Mouse (Mus musculus) CD4-positive, CD25-positive, alpha-beta regulatory T cell, adult 2 months (primary cell): ENCODE measurements around the gene Pxn.

Source experiments
- DNase-seq: peaks from one replicate; pipeline ENCODE4 v3.0.0-alpha.2; 2012; ENCODE audit warnings: low read depth, low spot score

Pxn gene

GRCm38 (mm10) chr5:115506454-115507201, at the start of gene Pxn:
TSS of gene Pxn (plus strand) at chr5:115506676.
- DNase-seq: peak; percentile 97

- DNase-seq: no peak
These were observed 47.6 kb upstream of the Pxn start for GRCm38 (mm10) chr5:115458918-115459317.

- no peak for DNase-seq
These were observed 41.9 kb upstream of the Pxn start for GRCm38 (mm10) chr5:115464408-115465115.

- peak; percentile 54 for DNase-seq
These were observed 40.6 kb upstream of the Pxn start, which contains the start of gene Pla2g1b for GRCm38 (mm10) chr5:115465642-115466420. TSS of gene Pla2g1b (plus strand) at chr5:115466262.

- DNase-seq: no peak
These were observed 36.7 kb upstream of the Pxn start for GRCm38 (mm10) chr5:115469791-115470190.

GRCm38 (mm10) chr5:115470766-115471531, 35.5 kb upstream of the Pxn start:
- peak; percentile 78 for DNase-seq

- peak; percentile 33 for DNase-seq
These were observed 33.3 kb upstream of the Pxn start for GRCm38 (mm10) chr5:115473191-115473590.

- DNase-seq: peak; percentile 72
These were observed 32.2 kb upstream of the Pxn start for GRCm38 (mm10) chr5:115474174-115474828.

GRCm38 (mm10) chr5:115475337-115476106, 31.0 kb upstream of the Pxn start:
- peak; percentile 72 for DNase-seq

- DNase-seq: no peak
These were observed 30.3 kb upstream of the Pxn start for GRCm38 (mm10) chr5:115476107-115476727.

GRCm38 (mm10) chr5:115479561-115479960, 26.9 kb upstream of the Pxn start:
- no peak for DNase-seq

GRCm38 (mm10) chr5:115480101-115480500, 26.4 kb upstream of the Pxn start:
- no peak for DNase-seq

- no peak for DNase-seq
These were observed 23.8 kb upstream of the Pxn start for GRCm38 (mm10) chr5:115482390-115483265.

- DNase-seq: no peak
These were observed 23.1 kb upstream of the Pxn start for GRCm38 (mm10) chr5:115483385-115483784.

GRCm38 (mm10) chr5:115483947-115484920, 22.2 kb upstream of the Pxn start, which contains the start of gene Sirt4:
TSS of gene Sirt4 (minus strand) at chr5:115484725.
- DNase-seq: peak; percentile 94

GRCm38 (mm10) chr5:115484996-115485395, 21.5 kb upstream of the Pxn start:
- no peak for DNase-seq

- DNase-seq: no peak
These were observed 20.8 kb upstream of the Pxn start for GRCm38 (mm10) chr5:115485489-115486205.
